Mouse (Mus musculus) hindbrain, embryonic 16.5 days (tissue): ENCODE data around the gene Mdga1. TPM values are rescaled to one million over a fixed set of nuclear protein-coding genes. Genes with fewer than 3 reads are reported as not detected.

Experiments
- ATAC-seq: fragments of 200-750 bp; cut with Nextera tagmentation; 2 replicates; pipeline ENCODE4 v1.8.0; 2017; ENCODE audit warnings: moderate TSS enrichment, moderate library complexity
- H3K27ac ChIP-seq: fragments of 300-500 bp; sonication (generic); 2 replicates; pipeline ENCODE4 v1.5.1; 2014; ENCODE audit warnings: low read depth, mild to moderate bottlenecking, control low read depth, low read length, moderate library complexity
- H3K27me3 ChIP-seq: fragments of 300-500 bp; sonication (generic); replicated peaks from 2 replicates; pipeline ENCODE4 v1.6.1; 2014; ENCODE audit warnings: low read length; ENCODE audit not compliant: control insufficient read depth, insufficient read depth
- H3K36me3 ChIP-seq: fragments of 300-500 bp; sonication (generic); 2 replicates; pipeline ENCODE4 v1.6.1; 2014; ENCODE audit warnings: mild to moderate bottlenecking, low read length, moderate library complexity, mixed read lengths; ENCODE audit not compliant: control insufficient read depth, insufficient read depth
- H3K4me1 ChIP-seq: fragments of 300-500 bp; sonication (generic); 2 replicates; pipeline ENCODE4 v1.6.1; 2014; ENCODE audit warnings: low read depth, low read length; ENCODE audit not compliant: control insufficient read depth, insufficient read depth
- H3K4me2 ChIP-seq: fragments of 300-500 bp; sonication (generic); 2 replicates; pipeline ENCODE4 v1.6.1; 2014; ENCODE audit warnings: mild to moderate bottlenecking, low read length, control low read depth, moderate library complexity
- H3K4me3 ChIP-seq: fragments of 300-500 bp; sonication (generic); 2 replicates; pipeline ENCODE4 v1.5.1; 2014; ENCODE audit warnings: mild to moderate bottlenecking, low read length, control low read depth, moderate library complexity
- H3K9ac ChIP-seq: fragments of 300-500 bp; sonication (generic); 2 replicates; pipeline ENCODE4 v1.6.1; 2014; ENCODE audit warnings: low read depth, mild to moderate bottlenecking, control low read depth, low read length, moderate library complexity
- H3K9me3 ChIP-seq: fragments of 300-500 bp; sonication (generic); 2 replicates; pipeline ENCODE4 v1.6.1; 2014; ENCODE audit warnings: mild to moderate bottlenecking, low read length, moderate library complexity; ENCODE audit not compliant: control insufficient read depth
- WGBS: fragments of 180-500 bp; shearing (Covaris S2); extraction: QIAGEN DNeasy Blood & Tissue Kit; methylation state at CpG from one replicate; pipeline ENCODE4 v1.1.7; 2014; 5-methylcytosine and 5-hydroxymethylcytosine counted together
- polyA plus RNA-seq: library from polyadenylated mRNA; unstranded; fragments of >200 nt; fragmentation: Nextera tagmentation; extraction: Ambion mirVana; gene quantifications from 2 replicates; pipeline ENCODE4 v1.2.1, GENCODE M21; 2015

Gene Mdga1
- polyA plus RNA-seq, 1 experiment from 2014 or later, result 14.0 TPM

- Histone ChIP-seq H3K4me2 (no peak overlapping the region), H3K27me3 (no peaks in the 10 kb centered on the region), H3K9me3 (no peaks in the 10 kb centered on the region), H3K36me3 (no peaks in the 10 kb centered on the region), H3K27ac (no peak overlapping the region), H3K4me3 (no peak overlapping the region), H3K4me1 (peaks cover 9% of the 10 kb centered on the region), H3K9ac (no peak overlapping the region)
- WGBS, result 41% methylated on average over 8 of the region's 8 CpGs
- no peak for ATAC-seq
Measured at GRCm38 (mm10) chr17:29852846-29853486, 116.9 kb downstream of the Mdga1 start.

GRCm38 (mm10) chr17:29849436-29849797, 120.5 kb downstream of the Mdga1 start:
- Histone ChIP-seq H3K4me3 (no peak overlapping the region), H3K27me3 (no peaks in the 10 kb centered on the region), H3K9ac (no peak overlapping the region), H3K9me3 (no peaks in the 10 kb centered on the region), H3K4me1 (peaks cover 6% of the 10 kb centered on the region; the same call in 1 of the 2 replicates), H3K4me2 (no peak overlapping the region), H3K36me3 (no peaks in the 10 kb centered on the region), H3K27ac (no peak overlapping the region)
- ATAC-seq, result no peak
- WGBS, result 79% methylated on average over 13 of the region's 13 CpGs

DNA sequence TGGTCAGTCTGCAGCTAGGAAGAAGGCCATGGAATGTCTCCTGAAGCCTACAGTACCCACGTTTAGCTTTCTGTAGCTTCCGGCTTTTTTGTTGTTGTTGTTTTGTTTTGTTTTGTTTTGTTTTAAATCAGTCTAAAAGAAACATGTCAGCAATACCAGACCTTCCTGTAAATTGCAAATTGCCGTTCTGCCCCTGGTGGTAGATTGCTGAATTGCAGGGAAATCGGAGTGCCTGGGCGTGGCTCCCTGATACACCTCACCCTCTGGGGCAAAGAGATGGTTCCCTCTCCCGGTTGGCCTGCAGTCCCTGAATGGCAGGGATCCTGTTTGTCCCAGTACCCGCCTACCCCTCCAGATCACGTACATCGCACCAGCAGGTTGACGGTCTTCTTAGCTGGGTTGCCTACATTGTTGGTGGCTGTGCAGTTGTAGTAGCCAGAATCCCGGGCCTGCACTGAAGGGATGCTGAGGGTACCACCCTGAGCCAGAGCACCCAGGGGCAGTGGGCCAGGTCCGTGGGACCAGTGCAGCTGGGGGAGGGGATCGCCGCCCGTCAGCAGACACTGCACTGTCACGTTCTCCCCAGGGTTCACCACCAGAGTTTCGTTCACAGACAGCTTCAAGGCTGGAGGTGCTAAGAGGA, 121.0 kb downstream of the Mdga1 start:
- ATAC-seq, result 0 out of 2 replicates have a peak, but pooled peaks have one; percentile 34
- Histone ChIP-seq H3K4me1 (peaks cover 6% of the 10 kb centered on the region; the same call in 1 of the 2 replicates), H3K27me3 (no peaks in the 10 kb centered on the region), H3K9ac (no peak overlapping the region), H3K9me3 (no peaks in the 10 kb centered on the region), H3K36me3 (no peaks in the 10 kb centered on the region), H3K27ac (no peak overlapping the region), H3K4me2 (0 out of 2 replicates have a peak overlapping the region, but pooled peaks have one; percentile 5), H3K4me3 (no peak overlapping the region)
- 27% methylated on average over 17 of the region's 17 CpGs for WGBS

- no peak for ATAC-seq
- no peaks in the 10 kb centered on the region for H3K36me3 ChIP-seq
- no peak overlapping the region for H3K9ac ChIP-seq
- peaks cover 3% of the 10 kb centered on the region for H3K4me1 ChIP-seq
- no peak overlapping the region for H3K27ac ChIP-seq
- H3K9me3 ChIP-seq, result no peaks in the 10 kb centered on the region
- H3K4me3 ChIP-seq, result no peak overlapping the region
- no peak overlapping the region for H3K4me2 ChIP-seq
- 53% methylated on average over 8 of the region's 8 CpGs for WGBS
- no peaks in the 10 kb centered on the region; the same call in 1 of the 2 replicates for H3K27me3 ChIP-seq
Measured at GRCm38 (mm10) chr17:29847291-29847690, 122.6 kb downstream of the Mdga1 start.

DNA sequence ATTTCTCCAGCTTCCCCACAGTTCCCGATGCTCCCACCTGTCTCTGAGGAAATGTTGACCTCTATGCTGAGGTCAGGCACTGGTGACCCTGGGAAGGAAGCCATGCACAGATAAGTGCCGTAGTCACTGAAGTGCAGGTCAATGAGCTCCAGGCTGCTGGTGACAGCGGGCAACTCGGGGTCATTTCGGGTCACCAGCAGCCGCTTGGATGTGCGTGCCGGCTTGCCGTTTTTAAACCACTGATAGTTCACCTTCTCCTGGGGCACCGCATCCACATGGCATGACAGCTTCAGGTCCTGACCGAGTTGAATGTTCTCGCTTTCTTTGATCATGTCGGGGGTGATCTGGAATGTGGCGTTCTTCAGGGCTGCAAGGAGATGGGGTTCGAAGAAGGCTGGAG, 123.6 kb downstream of the Mdga1 start:
- Histone ChIP-seq H3K27ac (no peak overlapping the region), H3K4me2 (no peak overlapping the region), H3K27me3 (no peaks in the 10 kb centered on the region; the same call in 1 of the 2 replicates), H3K9me3 (no peaks in the 10 kb centered on the region), H3K4me3 (no peak overlapping the region), H3K4me1 (peaks cover 8% of the 10 kb centered on the region), H3K9ac (no peak overlapping the region), H3K36me3 (no peaks in the 10 kb centered on the region)
- ATAC-seq, result no peak
- 75% methylated on average over 15 of the region's 15 CpGs for WGBS

DNA sequence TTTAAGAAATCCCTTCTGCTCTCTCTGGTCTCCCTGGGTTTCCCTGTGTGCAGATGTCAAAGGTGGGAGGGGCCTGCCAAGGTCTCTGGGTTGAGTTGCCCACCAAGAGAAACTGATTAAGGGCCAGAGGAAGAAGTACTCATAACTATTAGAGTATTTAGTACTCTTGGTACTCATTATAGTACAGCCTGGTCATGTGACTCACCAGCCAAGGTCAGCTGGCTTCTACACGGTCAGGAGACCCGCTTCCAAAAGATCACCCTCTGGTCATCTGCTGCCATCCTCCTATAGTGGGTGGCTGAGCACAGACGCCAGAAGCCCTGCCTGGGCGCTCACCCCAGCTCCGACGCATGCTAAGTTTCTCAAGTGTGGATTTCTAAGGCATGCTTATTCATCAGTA, 124.9 kb downstream of the Mdga1 start:
- H3K27me3 ChIP-seq, result no peaks in the 10 kb centered on the region; the same call in 1 of the 2 replicates
- H3K27ac ChIP-seq, result no peak overlapping the region
- no peak for ATAC-seq
- no peaks in the 10 kb centered on the region for H3K9me3 ChIP-seq
- WGBS, result 89% methylated on average over 6 of the region's 6 CpGs
- H3K4me3 ChIP-seq, result no peak overlapping the region
- no peak overlapping the region for H3K4me2 ChIP-seq
- no peaks in the 10 kb centered on the region for H3K36me3 ChIP-seq
- peaks cover 8% of the 10 kb centered on the region for H3K4me1 ChIP-seq
- H3K9ac ChIP-seq, result no peak overlapping the region

DNA sequence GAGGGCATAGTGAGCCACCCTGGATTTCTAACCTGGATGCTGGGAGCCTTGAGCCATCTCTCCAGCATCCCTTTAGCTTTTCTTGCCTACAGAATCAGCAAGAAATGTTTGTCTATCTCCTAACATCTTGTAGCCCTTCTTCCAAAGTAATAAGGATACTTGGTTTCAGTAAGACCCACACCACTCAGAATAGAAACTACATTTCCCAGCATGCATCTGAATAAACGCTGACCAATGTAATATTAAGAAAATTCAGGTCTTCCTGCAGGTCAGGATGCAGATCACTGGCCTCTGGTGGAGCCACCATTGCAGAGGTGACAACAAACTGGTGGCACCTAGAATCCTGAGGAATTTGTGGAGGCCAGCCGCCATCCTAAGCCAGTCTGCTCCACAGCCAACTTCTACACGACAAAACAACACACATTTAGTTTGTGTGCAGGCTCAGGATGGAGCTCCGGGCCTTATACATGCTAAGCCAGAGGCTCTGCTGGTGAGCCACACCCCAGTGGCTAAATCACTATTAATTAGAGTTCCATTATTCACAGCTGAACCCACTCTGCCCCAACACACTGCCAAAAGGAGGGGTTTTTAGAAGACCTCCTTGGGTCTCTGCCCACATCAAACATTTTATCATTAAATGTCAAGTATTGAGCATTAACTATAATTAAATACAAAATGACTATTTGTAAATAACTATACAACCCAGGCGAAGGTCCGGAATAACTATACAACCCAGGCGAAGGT, 126.3 kb downstream of the Mdga1 start:
- H3K4me3 ChIP-seq, result no peak overlapping the region
- no peak for ATAC-seq
- H3K4me2 ChIP-seq, result no peak overlapping the region
- no peak overlapping the region for H3K27ac ChIP-seq
- WGBS, result 75% methylated on average over 7 of the region's 7 CpGs
- no peaks in the 10 kb centered on the region for H3K36me3 ChIP-seq
- H3K9me3 ChIP-seq, result no peaks in the 10 kb centered on the region
- peaks cover 8% of the 10 kb centered on the region for H3K4me1 ChIP-seq
- no peaks in the 10 kb centered on the region; the same call in 1 of the 2 replicates for H3K27me3 ChIP-seq
- no peak overlapping the region for H3K9ac ChIP-seq

DNA sequence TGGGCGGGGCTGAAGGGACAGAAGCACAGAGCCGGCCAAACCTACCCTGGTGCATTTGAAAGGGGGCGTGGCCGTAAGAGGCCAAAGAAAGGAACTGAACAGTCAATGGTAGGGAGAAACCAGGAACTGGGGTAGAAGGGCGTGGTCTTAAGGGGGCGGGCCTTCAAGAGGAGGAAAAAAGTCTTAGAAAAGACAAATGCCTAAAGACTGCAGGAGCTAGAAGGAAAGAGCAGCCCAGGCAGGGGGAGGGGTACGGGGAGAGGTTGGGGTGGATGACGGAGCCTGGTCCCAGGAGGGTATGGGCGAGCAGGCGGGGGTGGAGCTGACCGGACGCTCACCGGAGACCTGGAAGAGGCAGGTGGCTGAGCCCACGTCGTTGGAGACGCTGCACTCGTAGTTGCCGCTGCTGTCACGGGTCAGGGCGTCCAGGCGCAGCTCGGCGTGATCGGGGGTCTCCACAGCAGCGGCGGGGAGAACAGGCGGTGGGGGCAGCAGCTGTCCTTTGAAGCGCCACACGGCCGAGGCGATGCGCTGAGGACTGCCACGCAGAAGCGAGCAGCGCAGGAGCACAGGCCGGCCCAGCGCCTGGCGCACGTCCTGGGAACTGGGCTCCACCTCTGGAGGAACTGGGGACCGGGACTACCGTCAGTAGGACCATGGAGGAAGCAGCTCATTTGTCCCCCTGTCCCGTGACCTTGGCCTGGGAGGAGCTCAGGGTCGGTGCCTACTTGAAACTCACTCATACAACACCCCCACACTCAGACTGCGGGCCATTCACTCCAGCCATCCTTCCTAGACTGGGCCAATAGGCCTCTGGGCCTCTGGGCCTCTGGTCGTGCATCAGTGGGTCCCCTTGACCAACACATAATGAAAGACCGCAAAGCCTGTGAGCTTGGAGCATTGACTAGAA, 127.9 kb downstream of the Mdga1 start:
- Histone ChIP-seq H3K4me2 (peak overlapping the region; percentile 63), H3K27me3 (no peaks in the 10 kb centered on the region; the same call in 1 of the 2 replicates), H3K36me3 (no peaks in the 10 kb centered on the region), H3K27ac (no peak overlapping the region), H3K4me1 (peaks cover 8% of the 10 kb centered on the region), H3K9ac (peak overlapping the region; percentile 39), H3K4me3 (peak overlapping the region; percentile 37), H3K9me3 (no peaks in the 10 kb centered on the region)
- peak; percentile 26; the same call in 1 of the 2 replicates for ATAC-seq
- WGBS, result 6% methylated on average over 42 of the region's 46 CpGs
